Mouse (Mus musculus) heart, adult 2 months (tissue): Measurements from ENCODE around the gene Kdm2b.

Source experiments
- EP300 ChIP-seq: fragments of 200-500 bp; IDR thresholded peaks from 2 replicates; pipeline ENCODE4 v1.6.1; 2011; ENCODE audit warnings: low read depth, low read length, control low read depth; ENCODE audit not compliant: insufficient read depth
- POLR2A ChIP-seq: fragments of 200-500 bp; IDR thresholded peaks from 2 replicates; pipeline ENCODE4 v1.6.1; 2011; ENCODE audit warnings: mild to moderate bottlenecking, low read depth, low read length, control low read depth; ENCODE audit not compliant: insufficient read depth

- 0 out of 2 replicates have a peak, but pooled peaks have one; percentile 4 for TF ChIP-seq POLR2A
- no peak for TF ChIP-seq EP300
Measured at GRCm38 (mm10) chr5:123017504-123017903, 27.9 kb upstream of the Kdm2b start.
